Mouse (Mus musculus) G1E (cell line): ENCODE measurements around the gene Rhob.

Experiments
- CTCF ChIP-seq: IDR thresholded peaks from 2 replicates; pipeline ENCODE4 v1.5.1; 2012; ENCODE audit warnings: low read depth, low read length, inconsistent platforms, mixed read lengths
- GATA1 ChIP-seq: IDR thresholded peaks from 2 replicates; pipeline ENCODE4 v1.6.1; 2012; ENCODE audit warnings: borderline replicate concordance, low read length, inconsistent platforms, mixed read lengths
- GATA2 ChIP-seq: IDR thresholded peaks from 2 replicates; pipeline ENCODE4 v1.6.1; 2012; ENCODE audit warnings: low read depth, low read length, inconsistent platforms, borderline replicate concordance
- TAL1 ChIP-seq: conservative IDR thresholded peaks from 2 replicates; pipeline ENCODE4 v1.6.1; 2012; ENCODE audit warnings: low read depth, low read length, inconsistent platforms, mixed read lengths

DNA sequence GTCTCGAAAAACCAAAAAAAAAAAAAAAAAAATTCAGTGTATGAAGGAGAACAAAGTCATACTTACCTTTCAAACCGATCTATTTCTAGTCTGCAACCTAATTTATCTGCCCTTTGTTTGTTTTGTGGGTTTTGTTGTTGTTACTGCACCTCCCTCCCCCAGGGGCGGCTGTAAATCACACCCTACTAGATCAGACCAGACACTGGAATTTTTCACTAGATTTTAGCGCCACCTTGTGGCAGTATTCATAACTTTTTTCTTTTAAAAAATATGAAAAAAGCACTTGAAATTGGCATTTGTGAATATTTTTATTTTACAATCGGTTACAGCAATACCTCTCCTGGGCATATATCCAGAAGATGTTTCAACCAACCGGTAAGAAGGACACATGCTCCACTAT, 2.7 kb upstream of the Rhob start:
- TF ChIP-seq TAL1 (no peak), GATA1 (no peak), CTCF (no peak), GATA2 (no peak)
